In the genomic region with DNA sequence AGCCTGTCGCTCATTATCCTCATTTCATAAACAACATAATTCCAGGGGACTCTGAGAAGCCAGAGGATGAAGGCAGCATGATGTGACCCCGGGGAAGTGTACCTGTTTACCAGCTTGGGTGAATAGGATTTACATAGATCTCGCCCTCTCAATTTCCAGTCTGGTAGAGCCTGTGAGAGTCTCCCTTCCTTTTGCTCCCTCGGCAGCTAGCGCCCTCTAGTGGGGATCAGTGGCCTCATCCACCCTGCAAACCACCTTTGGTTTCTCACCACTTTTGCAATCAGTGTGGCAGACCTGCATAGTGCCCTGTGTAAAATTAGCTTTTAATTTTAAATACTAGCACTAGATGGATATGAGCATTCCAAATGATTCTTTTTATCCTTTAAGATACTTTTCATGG, we compare ENCODE assay signal across 11 mouse cellular contexts.
DNase-seq lines count a peak whose midpoint lies in the region; ATAC-seq and TF ChIP-seq lines count a peak whose summit lies in the region.
"Had no signal": no experiment of that assay in that cellular context is flagged by ENCODE, and none has a peak within 500 bp of the region (broad histone marks: within the 10 kb centered on the region; RNA-seq: fewer than 3 reads in every experiment).

No protein-coding gene starts in this region.

- no peak overlapping the region for H3K9ac ChIP-seq in heart, postnatal 0 days (replicated peaks; ENCODE audit: low read depth, low read length)
- H3K9ac ChIP-seq in neural tube, embryonic 15.5 days (replicated peaks): no peak overlapping the region
- H3K9ac ChIP-seq: embryonic facial prominence, embryonic 12.5 days; limb, embryonic 15.5 days; stomach, embryonic 15.5 days had no signal

- no peaks in the 10 kb centered on the region for H3K27me3 ChIP-seq in heart, postnatal 0 days (ENCODE audit: control insufficient read depth, insufficient read depth, low read length)
- H3K27me3 ChIP-seq in spleen, adult 2 months (ENCODE audit: control insufficient read depth, insufficient read depth, low read length): no peaks in the 10 kb centered on the region
- H3K27me3 ChIP-seq in neural tube, embryonic 15.5 days (replicated peaks): no peaks in the 10 kb centered on the region
- H3K27me3 ChIP-seq: embryonic facial prominence, embryonic 12.5 days; limb, embryonic 15.5 days; stomach, embryonic 15.5 days had no signal

- no peaks in the 10 kb centered on the region for H3K4me1 ChIP-seq in heart, postnatal 0 days (ENCODE audit: control insufficient read depth, insufficient read depth)
- no peaks in the 10 kb centered on the region for H3K4me1 ChIP-seq in spleen, adult 2 months (ENCODE audit: control insufficient read depth, insufficient read depth, insufficient read length)
- H3K4me1 ChIP-seq in neural tube, embryonic 15.5 days: no peaks in the 10 kb centered on the region
- H3K4me1 ChIP-seq: embryonic facial prominence, embryonic 12.5 days; limb, embryonic 15.5 days; stomach, embryonic 15.5 days had no signal

- H3K4me3 ChIP-seq in heart, postnatal 0 days (ENCODE audit: low read depth, low read length): no peak overlapping the region
- H3K4me3 ChIP-seq in spleen, adult 2 months (ENCODE audit: extremely low read depth, insufficient read depth, insufficient read length): no peak overlapping the region
- no peak overlapping the region for H3K4me3 ChIP-seq in neural tube, embryonic 15.5 days (replicated peaks)
- H3K4me3 ChIP-seq: embryonic facial prominence, embryonic 12.5 days; limb, embryonic 15.5 days; stomach, embryonic 15.5 days had no signal

- DNase-seq in heart, postnatal 0 days (ENCODE audit: low spot score): no peak
- no peak for DNase-seq in heart, adult 9 months (ENCODE audit: low spot score in 2 of 2)
- DNase-seq in spleen, adult 2 months (ENCODE audit: low read depth in 1 of 2, low spot score in 2 of 2): peak in 1 of 2 experiments; percentile 40
- DNase-seq in spleen, adult 12 weeks (ENCODE audit: low spot score): no peak
- peak; percentile 11 for DNase-seq in c-Kit-positive CD71-positive TER-119-negative erythroid progenitor cells, embryonic 14.5 days (ENCODE audit: low read depth)
- DNase-seq in heart, postnatal 36 days: peak; percentile 20 to 49

- TF ChIP-seq POLR2A in spleen, adult 2 months (IDR thresholded peaks at IDR 0.05; ENCODE audit: low read depth, low read length): no peak

- no peak for ATAC-seq in heart, postnatal 0 days (ENCODE audit: insufficient read depth, low read depth)
- ATAC-seq in megakaryocyte-erythroid progenitor cell, adult 5-6 weeks (replicated peaks; ENCODE audit: low FRiP score, low TSS enrichment, poor library complexity, severe bottlenecking): peak; percentile 74; the same call in 1 of the 2 replicates
- no peak for ATAC-seq in neural tube, embryonic 15.5 days (ENCODE audit: low FRiP score)

- peak; percentile 64 for TF ChIP-seq CTCF in heart, postnatal 0 days (IDR thresholded peaks at IDR 0.05; ENCODE audit: low read depth)
- TF ChIP-seq CTCF in spleen, adult 2 months (IDR thresholded peaks at IDR 0.05; ENCODE audit: extremely low read depth, insufficient read depth, insufficient read length, insufficient replicate concordance): peak; percentile 75; the same call in 1 of the 2 replicates

- TF ChIP-seq EP300 in heart, postnatal 0 days (IDR thresholded peaks at IDR 0.05; ENCODE audit: low read depth): no peak

- WGBS in heart, postnatal 0 days: 60% methylated on average over 5 of the region's 5 CpGs
- WGBS in spleen, adult 2 months: 49% methylated on average over 5 of the region's 5 CpGs
- WGBS in neural tube, embryonic 15.5 days: 61% methylated on average over 5 of the region's 5 CpGs

- H3K36me3 ChIP-seq in heart, postnatal 0 days (replicated peaks; ENCODE audit: control insufficient read depth, insufficient read depth, low read length): peaks cover 62% of the 10 kb centered on the region
- H3K36me3 ChIP-seq in spleen, adult 2 months (ENCODE audit: control insufficient read depth, insufficient read depth, low read length): no peaks in the 10 kb centered on the region
- H3K36me3 ChIP-seq in neural tube, embryonic 15.5 days: peaks cover 15% of the 10 kb centered on the region

- no peak overlapping the region for H3K4me2 ChIP-seq in heart, postnatal 0 days (ENCODE audit: low read depth, low read length)
- no peak overlapping the region for H3K4me2 ChIP-seq in neural tube, embryonic 15.5 days
- H3K4me2 ChIP-seq: embryonic facial prominence, embryonic 12.5 days; limb, embryonic 15.5 days; stomach, embryonic 15.5 days had no signal

- no peak overlapping the region for H3K27ac ChIP-seq in heart, postnatal 0 days (ENCODE audit: low read depth)
- H3K27ac ChIP-seq in spleen, adult 2 months (ENCODE audit: insufficient read depth, low read length): no peak overlapping the region
- no peak overlapping the region for H3K27ac ChIP-seq in neural tube, embryonic 15.5 days (replicated peaks)
- H3K27ac ChIP-seq: embryonic facial prominence, embryonic 12.5 days; limb, embryonic 15.5 days; stomach, embryonic 15.5 days had no signal

- no peaks in the 10 kb centered on the region for H3K9me3 ChIP-seq in heart, postnatal 0 days (replicated peaks; ENCODE audit: control insufficient read depth, low read length)
- H3K9me3 ChIP-seq in neural tube, embryonic 15.5 days (replicated peaks): no peaks in the 10 kb centered on the region
- H3K9me3 ChIP-seq: embryonic facial prominence, embryonic 12.5 days; limb, embryonic 15.5 days; stomach, embryonic 15.5 days had no signal

- intact Hi-C loops in heart, postnatal 36 days (cut with DNase I): loop anchor here (5.0 kb wide), 1 partner anchor 164 kb away; no protein-coding TSS in a partner anchor

Comparison
In these comparisons a context has a peak if more than half of its experiments do, and no peak if none do; other contexts are left out.
1. DNase-seq: peak in c-Kit-positive CD71-positive TER-119-negative erythroid progenitor cells, embryonic 14.5 days (single experiment) and heart, postnatal 36 days (2 of 2); none in heart, postnatal 0 days (single experiment), heart, adult 9 months (0 of 2) and spleen, adult 12 weeks (single experiment).